Mouse (Mus musculus) embryonic facial prominence, embryonic 11.5 days (tissue): ENCODE results near the gene Tspan15. TPM values are rescaled to one million over a fixed set of nuclear protein-coding genes. Genes with fewer than 3 reads are reported as not detected.

Experiments used
- ATAC-seq: fragments of 200-750 bp; cut with Nextera tagmentation; replicated peaks from 2 replicates; pipeline ENCODE4 v1.8.0; 2017; ENCODE audit warnings: low read depth; ENCODE audit not compliant: insufficient number of reproducible peaks, low FRiP score, low TSS enrichment
- DNase-seq: peaks from one replicate; pipeline ENCODE4 v3.0.0-alpha.2; 2015; ENCODE audit warnings: low spot score
- H3K27ac ChIP-seq: fragments of 300-500 bp; sonication (generic); replicated peaks from 2 replicates; pipeline ENCODE4 v1.5.1; 2014; ENCODE audit warnings: mild to moderate bottlenecking, low read depth, low read length, control low read depth
- H3K27me3 ChIP-seq: fragments of 300-500 bp; sonication (generic); 2 replicates; pipeline ENCODE4 v1.6.1; 2014; ENCODE audit warnings: mild to moderate bottlenecking, low read length, moderate library complexity, mixed read lengths; ENCODE audit not compliant: control insufficient read depth, insufficient read depth
- H3K36me3 ChIP-seq: fragments of 300-500 bp; sonication (generic); replicated peaks from 2 replicates; pipeline ENCODE4 v1.6.1; 2014; ENCODE audit warnings: low read depth, mild to moderate bottlenecking, low read length, moderate library complexity, mixed read lengths; ENCODE audit not compliant: control insufficient read depth, insufficient read depth
- H3K4me1 ChIP-seq: fragments of 300-500 bp; sonication (generic); 2 replicates; pipeline ENCODE4 v1.6.1; 2014; ENCODE audit warnings: low read length, mixed read lengths; ENCODE audit not compliant: control insufficient read depth, insufficient read depth
- H3K4me2 ChIP-seq: fragments of 300-500 bp; sonication (generic); 2 replicates; pipeline ENCODE4 v1.6.1; 2014; ENCODE audit warnings: low read depth, mild to moderate bottlenecking, control low read depth, low read length, moderate library complexity
- H3K4me3 ChIP-seq: fragments of 300-500 bp; sonication (generic); 2 replicates; pipeline ENCODE4 v1.5.1; 2014; ENCODE audit warnings: low read depth, low read length, control low read depth
- H3K9ac ChIP-seq: fragments of 300-500 bp; sonication (generic); replicated peaks from 2 replicates; pipeline ENCODE4 v1.6.1; 2014; ENCODE audit warnings: mild to moderate bottlenecking, control low read depth, low read length
- H3K9me3 ChIP-seq: fragments of 300-500 bp; sonication (generic); replicated peaks from 2 replicates; pipeline ENCODE4 v1.6.1; 2016; ENCODE audit warnings: mild to moderate bottlenecking, low read length, inconsistent platforms, mixed read lengths; ENCODE audit not compliant: control insufficient read depth
- WGBS: fragments of 180-500 bp; shearing (Covaris S2); extraction: QIAGEN DNeasy Blood & Tissue Kit; methylation state at CpG from one replicate; pipeline ENCODE4 v1.1.7; 2014; 5-methylcytosine and 5-hydroxymethylcytosine counted together
- polyA plus RNA-seq: library from polyadenylated mRNA; unstranded; fragments of >200 nt; fragmentation: Nextera tagmentation; extraction: Ambion mirVana; gene quantifications from 2 replicates; pipeline ENCODE4 v1.2.1, GENCODE M21; 2014

Gene Tspan15
- polyA plus RNA-seq, 1 experiment from 2014 or later = 12.2 TPM

DNA sequence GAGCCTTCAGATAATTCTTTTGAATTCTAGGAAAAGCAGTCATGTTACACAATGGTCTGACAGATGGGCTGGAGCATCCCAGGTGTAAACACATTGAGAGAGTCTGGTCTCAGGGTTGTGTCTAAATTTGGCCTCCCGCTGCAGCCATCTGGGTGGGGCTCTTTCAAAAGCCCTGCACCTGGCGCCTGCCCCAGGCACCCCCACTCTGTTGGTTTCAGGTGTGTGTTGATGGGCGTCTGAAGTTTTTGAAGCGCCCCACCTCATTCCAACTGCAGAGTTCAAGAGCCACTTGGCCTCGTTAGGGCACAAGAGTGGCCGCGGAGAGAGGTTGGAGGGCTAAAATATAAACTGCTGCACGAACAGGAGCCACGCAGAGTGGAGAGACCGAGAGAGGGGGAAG lies 11.3 kb upstream of the Tspan15 start:
- 88% methylated on average over 10 of the region's 10 CpGs for WGBS
- H3K36me3 ChIP-seq = no peaks in the 10 kb centered on the region
- H3K27me3 ChIP-seq = no peaks in the 10 kb centered on the region
- no peak for ATAC-seq
- H3K4me3 ChIP-seq = no peak overlapping the region
- no peak overlapping the region for H3K27ac ChIP-seq
- H3K4me1 ChIP-seq = no peaks in the 10 kb centered on the region
- H3K4me2 ChIP-seq = no peak overlapping the region
- no peaks in the 10 kb centered on the region for H3K9me3 ChIP-seq
- H3K9ac ChIP-seq = no peak overlapping the region
- DNase-seq = no peak

DNA sequence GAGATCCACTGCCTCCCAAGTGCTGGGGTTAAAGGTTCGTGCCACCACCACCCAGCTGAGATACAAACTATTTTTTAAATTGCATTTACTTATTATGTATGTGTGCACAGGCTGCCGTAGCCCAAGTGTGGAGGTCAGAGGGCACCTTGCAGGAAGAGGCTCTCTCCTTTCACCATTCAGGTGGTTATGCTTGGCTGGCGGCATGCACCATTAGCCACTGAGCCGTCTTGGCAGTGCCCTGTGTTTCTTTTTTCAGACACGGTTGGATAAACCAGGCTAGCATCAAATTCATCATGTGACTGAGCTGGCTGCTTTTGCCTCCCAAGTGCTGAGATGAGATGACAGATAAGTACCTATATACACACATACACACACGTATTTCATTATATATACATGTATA lies 8.2 kb upstream of the Tspan15 start:
- ATAC-seq (no peak), DNase-seq (peak; percentile 14)
- Histone ChIP-seq H3K9me3 (no peaks in the 10 kb centered on the region), H3K9ac (no peak overlapping the region), H3K4me1 (no peaks in the 10 kb centered on the region), H3K27ac (no peak overlapping the region), H3K27me3 (no peaks in the 10 kb centered on the region), H3K36me3 (no peaks in the 10 kb centered on the region), H3K4me2 (no peak overlapping the region), H3K4me3 (no peak overlapping the region)
- WGBS = 36% methylated on average over 6 of the region's 6 CpGs

DNA sequence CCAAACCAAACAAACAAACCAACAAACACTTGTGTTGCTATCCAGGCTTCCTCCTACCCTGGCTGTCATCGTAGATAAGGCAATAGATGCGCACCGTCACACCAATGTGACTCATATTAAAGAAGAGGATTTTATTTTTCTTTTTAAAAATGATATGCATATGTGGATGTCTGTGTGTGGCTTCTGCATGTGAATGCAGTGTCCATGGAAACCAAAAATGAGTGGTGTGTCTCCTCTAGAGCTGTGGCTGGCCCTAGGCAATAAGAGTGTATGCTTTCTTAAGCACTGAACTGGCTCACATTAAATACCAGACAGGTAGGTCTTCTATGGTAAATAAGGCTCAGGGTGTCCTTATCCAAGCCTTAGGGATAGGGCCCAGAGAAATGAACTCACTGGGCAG lies 7.6 kb upstream of the Tspan15 start:
- no peaks in the 10 kb centered on the region for H3K9me3 ChIP-seq
- ATAC-seq = no peak
- 91% methylated on average over 3 of the region's 3 CpGs for WGBS
- H3K4me2 ChIP-seq = no peak overlapping the region
- no peaks in the 10 kb centered on the region for H3K36me3 ChIP-seq
- no peak for DNase-seq
- H3K27ac ChIP-seq = no peak overlapping the region
- no peak overlapping the region for H3K4me3 ChIP-seq
- no peak overlapping the region for H3K9ac ChIP-seq
- H3K27me3 ChIP-seq = no peaks in the 10 kb centered on the region
- H3K4me1 ChIP-seq = no peaks in the 10 kb centered on the region

DNA sequence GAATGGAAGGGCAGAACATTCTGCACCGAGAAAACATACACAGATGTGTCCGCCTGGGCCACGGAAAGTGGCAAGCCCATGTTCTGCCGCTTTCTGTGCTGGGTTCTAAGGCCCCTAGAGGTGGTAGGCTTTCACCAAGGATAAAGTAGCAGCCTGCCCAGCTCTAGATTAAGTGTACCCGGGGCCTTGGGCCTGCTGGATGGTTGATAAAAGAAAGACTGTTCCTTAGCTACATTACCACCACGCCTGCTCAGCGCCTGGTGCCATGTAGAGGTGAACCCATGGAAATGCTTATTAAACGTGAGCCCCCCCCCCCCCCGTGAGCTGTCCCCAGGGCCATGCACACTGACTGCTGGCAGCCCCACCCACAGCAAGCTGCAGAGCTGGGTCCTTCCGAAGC lies 6.2 kb upstream of the Tspan15 start:
- Histone ChIP-seq H3K27me3 (no peaks in the 10 kb centered on the region), H3K27ac (no peak overlapping the region), H3K4me2 (no peak overlapping the region), H3K9me3 (no peaks in the 10 kb centered on the region), H3K36me3 (no peaks in the 10 kb centered on the region), H3K4me3 (no peak overlapping the region), H3K4me1 (no peaks in the 10 kb centered on the region), H3K9ac (no peak overlapping the region)
- ATAC-seq = no peak
- 89% methylated on average over 10 of the region's 10 CpGs for WGBS
- no peak for DNase-seq

DNA sequence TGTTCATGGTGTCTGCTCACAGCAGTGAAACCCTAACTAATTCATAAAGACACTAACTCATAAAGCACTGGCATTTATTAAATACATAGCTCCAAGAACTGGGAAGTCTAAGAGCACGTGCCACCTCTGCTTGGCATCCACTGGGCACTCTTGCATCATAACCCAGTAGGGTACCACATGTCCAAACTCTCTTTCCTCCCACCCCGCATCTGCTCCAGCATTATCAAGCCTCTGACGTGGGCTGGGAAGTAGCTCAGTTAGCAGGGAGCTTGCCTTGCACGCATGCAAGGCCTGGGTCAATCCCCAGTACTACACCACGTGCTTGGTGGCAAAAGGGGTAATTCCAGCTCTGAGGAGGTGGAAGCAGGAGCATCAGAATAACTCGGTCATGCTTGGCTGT lies 5.1 kb upstream of the Tspan15 start:
- WGBS = 83% methylated on average over 6 of the region's 6 CpGs
- no peak overlapping the region for H3K27ac ChIP-seq
- no peak overlapping the region for H3K4me3 ChIP-seq
- H3K4me1 ChIP-seq = no peaks in the 10 kb centered on the region
- no peaks in the 10 kb centered on the region for H3K27me3 ChIP-seq
- DNase-seq = no peak
- no peak overlapping the region for H3K9ac ChIP-seq
- H3K36me3 ChIP-seq = no peaks in the 10 kb centered on the region
- ATAC-seq = no peak
- no peaks in the 10 kb centered on the region for H3K9me3 ChIP-seq
- H3K4me2 ChIP-seq = no peak overlapping the region

DNA sequence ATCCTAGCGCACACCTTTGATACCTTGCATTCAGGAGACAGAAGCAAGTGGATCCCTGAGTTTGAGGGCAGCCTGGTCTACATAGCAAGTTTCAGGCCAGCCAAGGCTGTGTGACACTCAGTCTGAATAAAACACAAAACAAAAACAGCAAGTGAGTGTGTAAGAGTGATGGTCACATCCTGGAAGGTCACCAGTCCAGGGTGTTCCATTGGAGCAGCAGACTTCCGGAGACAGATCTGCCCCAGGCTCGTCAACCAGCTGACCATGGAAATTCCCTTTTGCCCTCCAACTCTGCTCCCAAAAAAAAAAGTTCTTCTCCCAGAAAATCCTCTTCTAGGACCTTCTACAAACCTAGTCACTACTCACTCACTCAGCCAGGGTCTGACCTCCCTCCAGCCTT lies 760 bp upstream of the Tspan15 start:
- ATAC-seq = no peak
- Histone ChIP-seq H3K4me3 (no peak overlapping the region), H3K36me3 (no peaks in the 10 kb centered on the region), H3K27ac (no peak overlapping the region), H3K9me3 (no peaks in the 10 kb centered on the region), H3K4me1 (no peaks in the 10 kb centered on the region), H3K27me3 (no peaks in the 10 kb centered on the region; the same call in 1 of the 2 replicates), H3K9ac (no peak overlapping the region), H3K4me2 (no peak overlapping the region)
- DNase-seq = no peak
- WGBS = 50% methylated on average over 3 of the region's 3 CpGs

DNA sequence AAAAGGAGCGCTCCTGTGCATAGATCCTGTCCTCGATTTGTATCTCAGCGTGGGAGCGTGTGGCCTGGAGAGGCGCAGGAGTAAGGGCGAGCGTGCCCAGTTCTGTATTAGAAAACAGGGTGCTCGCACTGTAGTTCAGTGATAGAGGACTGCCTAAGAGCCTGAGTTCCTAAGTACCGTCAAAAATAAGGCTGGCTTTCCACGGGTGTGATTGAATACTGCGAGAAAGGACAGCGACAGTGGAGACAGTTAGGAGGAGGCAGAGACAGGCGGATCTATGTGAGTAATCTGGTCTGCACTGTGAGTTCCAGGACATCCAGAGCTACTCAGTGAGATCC lies 313 bp upstream of the Tspan15 start:
- H3K36me3 ChIP-seq = no peaks in the 10 kb centered on the region
- DNase-seq = no peak
- 0 out of 2 replicates have a peak overlapping the region, but pooled peaks have one; percentile 4 for H3K9ac ChIP-seq
- H3K4me1 ChIP-seq = no peaks in the 10 kb centered on the region
- no peak overlapping the region for H3K27ac ChIP-seq
- H3K9me3 ChIP-seq = no peaks in the 10 kb centered on the region
- ATAC-seq = no peak; the same call in 1 of the 2 replicates
- no peaks in the 10 kb centered on the region; the same call in 1 of the 2 replicates for H3K27me3 ChIP-seq
- H3K4me3 ChIP-seq = peak overlapping the region; percentile 64
- WGBS = 3% methylated on average over 13 of the region's 13 CpGs
- peak overlapping the region; percentile 92 for H3K4me2 ChIP-seq

DNA sequence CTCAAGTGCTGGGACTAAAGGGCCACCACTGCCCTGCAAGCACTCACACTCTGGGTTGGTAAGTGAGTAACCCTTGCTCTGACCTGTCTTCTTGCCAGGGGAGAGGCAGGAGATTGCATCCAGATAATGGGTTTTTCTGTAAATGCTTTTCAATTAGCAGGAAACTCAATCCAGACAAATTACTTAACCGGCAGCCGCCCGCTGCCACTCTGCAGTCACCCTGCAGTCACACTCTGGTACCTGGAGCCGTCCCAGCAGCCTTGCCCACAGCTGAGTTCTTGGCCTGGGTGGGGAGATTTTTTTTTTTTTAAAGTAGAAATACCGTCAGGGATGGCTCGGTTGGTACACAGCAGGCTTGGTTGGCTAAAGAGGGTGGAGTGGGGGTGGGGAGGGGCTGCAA lies 2.9 kb downstream of the Tspan15 start:
- no peak for ATAC-seq
- DNase-seq = no peak
- H3K4me1 ChIP-seq = no peaks in the 10 kb centered on the region

More for the DNA sequence above, 2.9 kb downstream of the Tspan15 start:
- 31% methylated on average over 6 of the region's 6 CpGs for WGBS
- no peak overlapping the region for H3K9ac ChIP-seq
- no peak overlapping the region for H3K4me2 ChIP-seq
- no peaks in the 10 kb centered on the region for H3K36me3 ChIP-seq
- no peaks in the 10 kb centered on the region; the same call in 1 of the 2 replicates for H3K27me3 ChIP-seq
- H3K4me3 ChIP-seq = no peak overlapping the region
- no peaks in the 10 kb centered on the region for H3K9me3 ChIP-seq
- no peak overlapping the region for H3K27ac ChIP-seq
